Mouse (Mus musculus) left cerebral cortex, postnatal 4 days (tissue): ENCODE measurements around the gene Plxna4. TPM values are rescaled to one million over a fixed set of nuclear protein-coding genes. Genes with fewer than 3 reads are reported as not detected.

Experiments used
- DNase-seq: peaks from one replicate; pipeline ENCODE4 v3.0.0-alpha.2; 2022
- intact Hi-C: fragments of 180-260 bp; cut with DNase I; formaldehyde crosslinking; loops from one replicate; pipeline ENCODE4 v1.15.1; 2025
- total RNA-seq, 2 experiments: library from RNA; stranded (reverse); gene quantifications; 2 replicates each; pipeline ENCODE4 v1.2.3; 2021

Gene Plxna4
- total RNA-seq, 2 experiments from 2014 or later: 112 to 116 TPM

DNA sequence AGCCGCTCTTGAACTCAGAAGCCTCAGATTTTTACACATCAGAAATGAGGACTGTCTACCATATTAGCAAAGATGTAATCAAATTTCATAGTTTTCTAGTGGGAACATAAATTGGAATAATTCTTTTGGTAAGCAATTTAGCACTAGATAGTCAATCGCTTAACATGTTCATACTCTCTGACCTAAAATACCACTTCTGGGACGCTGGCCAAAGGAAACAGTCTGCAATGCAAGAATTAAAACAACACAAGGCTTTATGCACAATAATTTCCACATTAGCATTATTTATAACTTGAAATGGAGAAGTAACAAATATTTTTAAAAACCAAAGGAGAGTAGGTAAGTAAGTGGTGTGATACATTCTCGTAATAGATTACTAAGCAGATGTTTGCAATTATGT is 170.6 kb downstream of the Plxna4 start:
- intact Hi-C loops: no loop called here
- no peak for DNase-seq

- intact Hi-C loops: no loop called here
These were observed 176.7 kb downstream of the Plxna4 start for GRCm38 (mm10) chr6:32411325-32411724.

GRCm38 (mm10) chr6:32409625-32410024 is 178.4 kb downstream of the Plxna4 start:
- intact Hi-C loops: no loop called here
- DNase-seq: no peak

More at GRCm38 (mm10) chr6:32411325-32411724, 176.7 kb downstream of the Plxna4 start:
- DNase-seq: no peak

GRCm38 (mm10) chr6:32407574-32408185 is 180.3 kb downstream of the Plxna4 start:
- peak; percentile 69 for DNase-seq
- intact Hi-C loops: no loop called here

DNA sequence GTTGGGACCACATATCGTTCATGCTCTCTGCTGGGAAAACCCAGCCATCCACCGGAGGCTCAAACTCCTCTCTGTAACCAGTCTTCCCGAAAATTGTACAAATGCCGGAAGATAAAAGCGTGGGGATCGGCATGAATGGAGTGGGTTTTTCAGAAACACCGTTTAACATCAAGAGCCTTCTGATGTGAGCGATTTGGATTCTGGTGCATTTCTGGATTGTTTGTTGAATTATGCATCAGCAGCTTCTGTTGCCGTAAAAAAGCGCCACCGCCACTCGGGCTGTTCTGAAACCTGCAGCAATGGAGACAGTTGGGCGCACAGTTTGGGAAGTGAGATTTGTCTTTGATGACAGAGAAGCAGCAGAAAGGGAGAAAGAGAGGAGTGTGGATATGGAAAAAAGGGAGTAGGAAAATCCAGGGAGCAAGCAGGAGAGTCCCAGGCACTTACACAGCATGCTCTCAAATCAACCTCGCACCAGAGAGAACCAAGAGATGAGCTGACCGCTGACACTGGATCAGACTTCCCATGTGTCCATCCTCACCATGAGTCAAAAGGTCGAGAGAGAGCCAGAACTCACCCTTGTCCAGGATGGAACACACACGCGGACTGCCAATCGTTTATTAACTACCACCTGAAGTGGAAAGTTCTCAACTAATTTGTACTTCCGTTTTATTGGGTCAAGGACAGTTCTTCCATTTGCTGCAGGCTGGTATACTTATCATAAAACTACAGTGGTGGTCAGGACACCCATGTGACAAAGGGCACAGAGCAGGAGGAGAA is 181.5 kb downstream of the Plxna4 start:
- intact Hi-C loops: no loop called here
- DNase-seq: no peak

DNA sequence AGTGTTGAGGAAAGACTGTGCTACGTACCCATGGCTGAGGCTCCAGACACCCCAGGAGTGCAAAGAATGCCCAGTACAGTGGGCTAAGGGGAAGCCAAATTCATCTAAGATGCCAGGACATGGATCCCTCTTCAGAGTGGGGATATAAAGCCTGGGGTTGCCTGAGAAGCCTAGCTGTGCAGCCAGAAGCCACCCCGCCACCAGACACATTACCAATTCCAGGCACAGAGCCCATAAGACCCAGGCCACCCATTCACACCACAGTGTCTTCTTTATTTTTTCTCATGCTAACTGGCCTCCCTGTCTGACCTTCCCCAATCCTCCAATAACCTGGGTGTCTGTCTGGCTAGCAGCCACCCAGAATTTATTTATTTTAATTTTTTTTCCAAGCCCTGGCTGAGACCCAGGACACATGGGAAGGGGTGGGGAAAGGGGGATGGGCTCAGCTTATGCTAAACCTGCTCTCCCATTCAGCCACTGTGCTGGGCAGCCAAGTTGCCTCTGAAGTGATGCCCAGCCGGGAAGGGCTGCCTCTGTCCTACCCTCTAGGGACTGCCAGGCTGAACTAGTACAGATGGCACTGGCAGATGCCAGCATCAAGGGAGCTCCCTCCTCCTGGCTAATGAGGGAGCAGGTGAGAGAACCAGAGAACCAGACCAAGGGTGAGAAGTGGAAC is 185.3 kb downstream of the Plxna4 start:
- intact Hi-C loops: no loop called here
- peak; percentile 83 for DNase-seq

DNA sequence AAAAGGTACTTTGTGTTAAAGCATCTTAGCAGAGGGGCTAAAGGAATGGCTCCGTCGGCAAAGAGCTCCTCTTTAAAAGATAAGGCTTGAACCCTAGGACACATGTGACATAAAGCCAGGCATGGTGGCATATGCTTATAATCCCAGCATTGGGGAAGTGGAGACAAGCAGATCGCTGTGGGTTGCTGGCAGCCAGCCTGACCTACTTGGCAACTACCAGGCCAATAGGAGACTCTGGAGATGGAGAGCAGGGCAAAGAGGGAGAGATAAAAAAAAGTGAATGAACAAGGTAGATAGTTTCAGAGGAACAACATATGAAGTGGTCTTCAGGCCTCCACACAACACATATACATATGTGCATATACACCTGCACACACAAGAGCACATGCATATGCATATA is 189.7 kb downstream of the Plxna4 start:
- peak; percentile 53 for DNase-seq

GRCm38 (mm10) chr6:32397133-32397730 is 190.8 kb downstream of the Plxna4 start:
- intact Hi-C loops: no loop called here
- peak; percentile 95 for DNase-seq

More for the DNA sequence above, 189.7 kb downstream of the Plxna4 start:
- intact Hi-C loops: no loop called here

GRCm38 (mm10) chr6:32395415-32395814 is 192.6 kb downstream of the Plxna4 start:
- no peak for DNase-seq
- intact Hi-C loops: no loop called here

- intact Hi-C loops: no loop called here
- DNase-seq: no peak
These were observed 195.7 kb downstream of the Plxna4 start for GRCm38 (mm10) chr6:32392262-32392661.

- intact Hi-C loops: no loop called here
- DNase-seq: no peak
These were observed 199.7 kb downstream of the Plxna4 start for GRCm38 (mm10) chr6:32388276-32388675.

GRCm38 (mm10) chr6:32386915-32387314 is 201.1 kb downstream of the Plxna4 start:
- no peak for DNase-seq
- intact Hi-C loops: no loop called here

DNA sequence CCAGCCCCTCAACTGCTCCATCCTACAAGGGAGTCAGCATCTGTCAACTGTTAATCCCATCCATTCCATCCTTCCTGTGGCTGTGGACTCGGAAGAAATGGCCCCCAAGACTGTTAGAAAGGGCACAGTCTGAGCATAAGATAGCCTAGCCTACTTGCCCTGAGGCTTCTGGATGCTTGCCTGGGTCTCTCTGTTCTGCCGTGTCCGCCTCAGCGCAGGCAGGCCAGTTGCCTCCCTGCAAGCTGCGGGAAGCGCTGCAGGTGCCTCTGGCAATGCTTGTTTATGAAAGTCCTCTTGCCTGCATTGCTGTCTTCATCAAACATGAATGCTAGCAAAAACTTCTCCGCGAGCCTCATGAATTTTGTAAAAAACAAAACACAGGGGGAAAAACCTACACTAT is 203.1 kb downstream of the Plxna4 start:
- peak; percentile 10 for DNase-seq

GRCm38 (mm10) chr6:32384423-32384822 is 203.6 kb downstream of the Plxna4 start:
- DNase-seq: no peak
- intact Hi-C loops: no loop called here

More for the DNA sequence above, 203.1 kb downstream of the Plxna4 start:
- intact Hi-C loops: no loop called here

DNA sequence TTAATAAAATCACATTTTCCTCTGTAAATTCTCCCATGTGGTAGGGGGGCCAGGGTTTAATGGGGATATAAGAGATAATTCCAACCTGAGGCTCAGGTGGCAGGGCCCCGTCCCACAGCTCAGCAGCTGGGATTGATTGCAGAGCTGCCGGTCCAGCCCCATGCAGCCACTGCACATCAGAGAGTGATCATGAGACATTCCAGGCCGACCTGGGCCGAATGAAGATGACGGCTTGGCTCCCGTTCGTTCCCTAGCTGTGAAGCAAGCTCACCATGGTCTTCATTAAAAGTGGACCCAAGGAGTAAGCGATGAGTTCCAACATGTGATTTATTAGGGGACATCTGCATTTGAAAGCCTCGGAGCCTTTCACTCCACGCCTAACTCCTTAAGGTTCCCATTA is 206.5 kb downstream of the Plxna4 start:
- no peak for DNase-seq
- intact Hi-C loops: no loop called here

- intact Hi-C loops: no loop called here
- DNase-seq: peak; percentile 81
These were observed 210.8 kb downstream of the Plxna4 start for GRCm38 (mm10) chr6:32377181-32377580.

DNA sequence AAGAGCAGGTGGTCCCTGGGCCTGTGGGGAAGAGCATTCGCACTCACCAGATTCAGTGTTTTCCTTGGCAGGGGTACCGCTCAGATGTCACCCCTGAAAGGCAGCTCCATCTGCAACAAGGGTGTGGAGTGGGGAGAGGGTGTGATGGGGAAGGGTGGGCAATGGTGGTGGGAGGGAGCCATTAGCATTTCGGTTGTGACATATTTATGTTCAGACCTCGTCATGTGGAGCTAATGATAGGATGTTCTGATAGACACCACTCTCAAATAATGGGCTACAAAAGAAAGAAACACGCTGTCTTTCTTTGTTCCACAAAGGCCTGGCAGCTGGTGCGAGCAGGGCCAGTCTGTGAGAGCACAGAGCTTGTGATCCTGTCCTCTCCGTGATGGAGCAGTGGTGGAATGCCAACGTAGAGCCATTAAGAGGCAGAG is 214.0 kb downstream of the Plxna4 start:
- peak; percentile 7 for DNase-seq
- intact Hi-C loops: no loop called here

DNA sequence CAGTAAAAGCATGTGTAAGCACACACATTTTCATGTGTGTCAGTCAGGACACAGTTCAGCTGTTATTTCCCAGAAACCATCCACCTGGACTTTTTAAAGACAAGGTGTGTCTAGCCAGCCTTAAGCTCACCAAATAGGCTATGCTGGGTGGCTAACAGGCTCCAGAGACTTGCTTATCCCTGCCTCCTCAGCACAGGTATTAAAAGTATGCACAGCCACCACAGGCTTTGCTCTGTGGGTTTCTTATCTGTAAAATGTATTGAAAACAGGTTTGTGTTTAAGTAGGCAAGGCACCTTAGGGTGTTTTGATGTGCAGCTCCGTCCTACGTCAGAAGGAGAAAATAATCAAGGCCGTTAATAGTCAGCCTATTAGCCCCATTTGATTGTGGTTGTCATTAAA is 218.9 kb downstream of the Plxna4 start:
- intact Hi-C loops: no loop called here
- no peak for DNase-seq

DNA sequence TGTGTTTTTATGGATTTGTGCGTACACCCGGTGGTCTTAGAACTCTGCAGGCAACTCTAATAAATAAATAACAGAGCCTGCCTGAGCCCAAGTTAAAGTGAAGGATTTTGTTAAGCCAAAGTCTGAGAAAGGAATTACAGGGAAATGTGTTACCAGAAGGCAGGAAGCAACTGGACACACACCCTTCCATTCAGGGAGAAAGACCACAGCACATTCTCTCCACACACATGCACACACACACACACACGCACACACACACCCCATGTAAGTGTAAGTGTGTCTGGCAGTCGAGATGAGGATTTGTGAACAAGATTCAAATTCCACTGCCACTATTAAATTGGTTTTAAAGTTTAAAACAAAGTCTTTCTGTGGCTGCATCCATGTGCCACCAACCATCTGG is 219.6 kb downstream of the Plxna4 start:
- intact Hi-C loops: no loop called here
- no peak for DNase-seq

GRCm38 (mm10) chr6:32364933-32365332 is 223.1 kb downstream of the Plxna4 start:
- intact Hi-C loops: no loop called here
- DNase-seq: no peak

GRCm38 (mm10) chr6:32363489-32364068 is 224.4 kb downstream of the Plxna4 start:
- no peak for DNase-seq
- intact Hi-C loops: no loop called here
